Mouse (Mus musculus) neural tube, embryonic 14.5 days (tissue): ENCODE data around the gene Golga4. TPM values are rescaled to one million over a fixed set of nuclear protein-coding genes. Genes with fewer than 3 reads are reported as not detected.
A peak's percentile ranks its signal among the peaks of the same experiment; 100 is the strongest.

ENCODE experiments used
- ATAC-seq: fragments of 200-750 bp; cut with Nextera tagmentation; 2 replicates; pipeline ENCODE4 v1.8.0; 2017; ENCODE audit warnings: low read depth, mild to moderate bottlenecking, moderate TSS enrichment, moderate library complexity
- H3K27ac ChIP-seq: fragments of 300-500 bp; sonication (generic); 2 replicates; pipeline ENCODE4 v1.5.1; 2014; ENCODE audit warnings: low read depth, mild to moderate bottlenecking, control low read depth, low read length, moderate library complexity, mixed read lengths
- H3K27me3 ChIP-seq: fragments of 300-500 bp; sonication (generic); 2 replicates; pipeline ENCODE4 v1.6.1; 2014; ENCODE audit warnings: low read length; ENCODE audit not compliant: control insufficient read depth, insufficient read depth
- H3K36me3 ChIP-seq: fragments of 300-500 bp; sonication (generic); 2 replicates; pipeline ENCODE4 v1.6.1; 2014; ENCODE audit warnings: low read length, mixed read lengths; ENCODE audit not compliant: control insufficient read depth, insufficient read depth
- H3K4me1 ChIP-seq: fragments of 300-500 bp; sonication (generic); 2 replicates; pipeline ENCODE4 v1.6.1; 2014; ENCODE audit warnings: low read length; ENCODE audit not compliant: control insufficient read depth, insufficient read depth
- H3K4me2 ChIP-seq: fragments of 300-500 bp; sonication (generic); 2 replicates; pipeline ENCODE4 v1.6.1; 2014; ENCODE audit warnings: mild to moderate bottlenecking, low read depth, low read length, control low read depth
- H3K4me3 ChIP-seq: fragments of 300-500 bp; sonication (generic); 2 replicates; pipeline ENCODE4 v1.5.1; 2014; ENCODE audit warnings: low read depth, low read length, control low read depth, mixed read lengths
- H3K9ac ChIP-seq: fragments of 300-500 bp; sonication (generic); replicated peaks from 2 replicates; pipeline ENCODE4 v1.6.1; 2014; ENCODE audit warnings: low read depth, mild to moderate bottlenecking, control low read depth, low read length, mixed read lengths
- H3K9me3 ChIP-seq: fragments of 300-500 bp; sonication (generic); 2 replicates; pipeline ENCODE4 v1.6.1; 2016; ENCODE audit warnings: low read length; ENCODE audit not compliant: control insufficient read depth
- WGBS: fragments of 180-500 bp; shearing (Covaris S2); extraction: QIAGEN DNeasy Blood & Tissue Kit; methylation state at CpG from one replicate; pipeline ENCODE4 v1.1.7; 2014; 5-methylcytosine and 5-hydroxymethylcytosine counted together
- polyA plus RNA-seq: library from polyadenylated mRNA; unstranded; fragments of >200 nt; fragmentation: Nextera tagmentation; extraction: Ambion mirVana; gene quantifications from 2 replicates; pipeline ENCODE4 v1.2.1, GENCODE M21; 2014

The Golga4 gene
- polyA plus RNA-seq, 1 experiment from 2014 or later: 53.8 TPM

DNA sequence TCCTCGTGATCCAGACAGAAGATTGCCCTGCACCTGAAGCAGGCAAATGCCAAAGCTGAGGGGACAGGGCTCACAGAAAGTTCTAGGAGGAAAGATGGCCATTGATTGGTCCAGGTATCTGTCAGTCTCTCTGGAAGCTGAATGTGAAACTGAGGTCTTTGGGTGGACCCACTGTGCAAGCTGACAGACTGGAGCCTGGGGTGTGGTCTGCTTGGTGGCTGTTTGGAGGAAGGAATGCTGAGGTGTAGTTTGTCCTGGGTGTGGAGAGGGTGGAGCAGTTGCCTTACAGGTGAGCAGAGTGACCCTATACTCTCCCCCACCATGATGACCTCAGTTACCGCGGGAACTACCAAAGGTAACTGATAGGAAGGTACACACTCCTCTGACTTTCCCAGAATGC, 9.1 kb upstream of the Golga4 start:
- ATAC-seq: no peak
- H3K9me3 ChIP-seq: no peaks in the 10 kb centered on the region
- 95% methylated on average over 3 of the region's 3 CpGs for WGBS

DNA sequence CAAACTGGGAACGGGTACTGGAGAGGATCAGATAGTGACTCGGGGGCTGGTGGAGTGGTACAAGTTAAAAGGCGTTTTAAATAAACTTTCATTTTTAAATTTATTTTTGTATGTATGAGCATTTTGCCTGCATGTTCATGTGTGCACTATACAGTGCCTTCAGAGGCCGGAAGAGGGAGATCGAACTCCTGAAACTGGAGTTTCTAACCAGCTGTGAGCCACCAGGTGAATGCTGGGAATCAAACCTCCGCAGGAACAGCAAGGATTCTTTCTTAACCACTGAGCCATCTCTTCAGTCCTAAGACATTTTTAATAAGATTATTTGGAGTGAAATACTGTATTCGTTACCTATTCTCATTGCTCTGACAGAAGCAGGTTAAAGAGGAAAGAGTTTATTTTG, 8.0 kb upstream of the Golga4 start:
- no peak overlapping the region for H3K4me3 ChIP-seq
- H3K4me1 ChIP-seq: no peaks in the 10 kb centered on the region
- H3K9ac ChIP-seq: no peak overlapping the region
- WGBS: 73% methylated on average over 7 of the region's 7 CpGs
- H3K27me3 ChIP-seq: no peaks in the 10 kb centered on the region
- no peaks in the 10 kb centered on the region for H3K9me3 ChIP-seq
- no peak overlapping the region for H3K27ac ChIP-seq
- no peak for ATAC-seq
- H3K36me3 ChIP-seq: no peaks in the 10 kb centered on the region
- no peak overlapping the region for H3K4me2 ChIP-seq

More for the DNA sequence above, 9.1 kb upstream of the Golga4 start:
- Histone ChIP-seq H3K9ac (no peak overlapping the region), H3K4me1 (no peaks in the 10 kb centered on the region), H3K4me2 (no peak overlapping the region), H3K27ac (no peak overlapping the region), H3K4me3 (no peak overlapping the region), H3K36me3 (no peaks in the 10 kb centered on the region), H3K27me3 (no peaks in the 10 kb centered on the region)

DNA sequence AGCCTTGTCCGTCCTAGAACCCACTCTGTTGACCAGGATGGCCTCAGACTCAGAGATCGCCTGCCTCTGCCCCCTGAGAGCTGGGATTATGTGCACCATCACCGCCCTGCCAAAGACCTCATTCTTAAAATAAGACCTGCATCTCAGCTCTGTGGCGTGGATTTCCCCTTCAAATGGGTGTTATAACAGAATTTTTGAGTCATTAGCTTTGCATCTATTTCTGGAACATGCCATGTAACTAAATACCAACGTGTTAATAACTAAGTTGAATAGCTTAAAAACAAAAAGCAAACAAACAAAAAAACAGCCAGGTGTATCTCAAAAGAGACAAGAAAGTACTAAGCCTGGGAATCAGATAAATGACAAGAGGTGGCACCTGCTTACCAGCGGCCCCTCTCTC, 5.1 kb upstream of the Golga4 start:
- H3K27ac ChIP-seq: no peak overlapping the region
- H3K9ac ChIP-seq: no peak overlapping the region
- H3K4me1 ChIP-seq: 0 out of 2 replicates have a peak, but pooled peaks cover 2% of the 10 kb centered on the region
- H3K36me3 ChIP-seq: no peaks in the 10 kb centered on the region
- 80% methylated on average over 6 of the region's 6 CpGs for WGBS
- no peaks in the 10 kb centered on the region for H3K27me3 ChIP-seq
- H3K4me2 ChIP-seq: no peak overlapping the region
- no peak for ATAC-seq
- H3K9me3 ChIP-seq: no peaks in the 10 kb centered on the region
- no peak overlapping the region for H3K4me3 ChIP-seq

DNA sequence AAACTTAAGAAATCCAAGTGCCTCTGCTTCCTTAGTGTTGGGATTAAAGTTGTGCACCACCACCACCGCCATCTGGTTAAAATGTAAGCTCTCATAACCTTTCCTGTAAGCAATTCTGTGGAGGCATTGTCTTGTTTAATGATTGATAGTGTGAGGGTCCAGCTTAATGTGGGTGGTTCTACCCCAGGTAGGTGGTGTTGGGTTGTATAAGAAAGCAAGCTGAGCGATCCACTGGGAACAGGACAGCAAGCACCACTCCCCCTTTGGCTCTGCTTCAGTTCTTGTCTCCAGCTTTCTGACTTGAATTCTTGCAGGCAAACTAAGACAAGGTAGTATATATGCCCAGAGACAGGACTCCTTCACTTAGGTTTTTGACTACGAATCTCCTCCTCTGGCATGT, 1.4 kb upstream of the Golga4 start:
- H3K27me3 ChIP-seq: no peaks in the 10 kb centered on the region
- WGBS: 88% methylated on average over 3 of the region's 3 CpGs
- no peak overlapping the region for H3K4me2 ChIP-seq
- H3K9me3 ChIP-seq: no peaks in the 10 kb centered on the region
- no peak overlapping the region for H3K9ac ChIP-seq
- H3K27ac ChIP-seq: no peak overlapping the region
- no peaks in the 10 kb centered on the region for H3K36me3 ChIP-seq
- H3K4me1 ChIP-seq: peaks cover 10% of the 10 kb centered on the region
- no peak for ATAC-seq
- H3K4me3 ChIP-seq: no peak overlapping the region

DNA sequence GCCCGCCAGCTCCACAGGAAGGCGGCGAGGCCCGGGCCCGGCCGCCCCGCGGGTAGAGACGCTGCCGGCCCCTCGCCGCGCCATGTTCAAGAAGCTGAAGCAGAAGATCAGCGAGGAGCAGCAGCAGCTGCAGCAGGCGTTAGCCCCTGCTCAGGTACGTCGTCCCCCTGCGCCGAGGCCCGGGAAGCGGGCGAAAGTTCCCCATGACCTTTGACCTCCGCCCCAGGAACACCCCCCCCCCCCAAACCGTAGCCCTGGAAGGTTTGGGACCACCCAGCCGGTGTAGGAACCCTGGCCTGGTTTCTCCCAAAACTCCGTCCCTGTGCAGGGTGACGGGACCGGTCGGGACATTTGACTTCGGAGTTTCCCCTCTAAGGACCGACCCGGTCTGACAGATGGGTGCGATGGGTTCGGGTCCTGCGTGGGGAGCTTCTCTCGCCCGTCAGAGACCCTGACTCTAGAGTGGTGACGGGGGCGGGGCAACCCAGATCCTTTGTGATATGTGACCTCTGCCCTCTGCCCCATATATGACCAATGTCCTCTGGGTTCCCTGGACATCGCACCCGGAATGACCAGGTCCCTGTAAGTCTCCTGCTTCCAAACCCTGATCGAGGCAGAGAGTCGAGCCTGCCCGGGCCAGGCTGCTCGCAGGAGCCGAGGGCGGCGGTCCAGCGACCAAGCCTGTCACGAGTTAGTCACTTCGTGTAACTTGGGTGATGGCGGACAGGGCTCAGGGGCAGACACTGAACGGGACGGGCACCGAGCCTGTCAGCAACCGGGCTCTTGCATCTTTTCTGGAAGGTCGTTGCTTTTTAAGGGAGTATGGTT, 551 bp downstream of the Golga4 start:
- peak overlapping the region; percentile 82 for H3K9ac ChIP-seq
- no peaks in the 10 kb centered on the region for H3K36me3 ChIP-seq
- peaks cover 10% of the 10 kb centered on the region for H3K4me1 ChIP-seq
- H3K4me2 ChIP-seq: peak overlapping the region; percentile 99
- ATAC-seq: peak; percentile 69
- no peaks in the 10 kb centered on the region for H3K27me3 ChIP-seq
- peak overlapping the region; percentile 87 for H3K4me3 ChIP-seq
- under 1% methylated on average over 41 of the region's 57 CpGs for WGBS
- peak overlapping the region; percentile 69 for H3K27ac ChIP-seq
- no peaks in the 10 kb centered on the region for H3K9me3 ChIP-seq

DNA sequence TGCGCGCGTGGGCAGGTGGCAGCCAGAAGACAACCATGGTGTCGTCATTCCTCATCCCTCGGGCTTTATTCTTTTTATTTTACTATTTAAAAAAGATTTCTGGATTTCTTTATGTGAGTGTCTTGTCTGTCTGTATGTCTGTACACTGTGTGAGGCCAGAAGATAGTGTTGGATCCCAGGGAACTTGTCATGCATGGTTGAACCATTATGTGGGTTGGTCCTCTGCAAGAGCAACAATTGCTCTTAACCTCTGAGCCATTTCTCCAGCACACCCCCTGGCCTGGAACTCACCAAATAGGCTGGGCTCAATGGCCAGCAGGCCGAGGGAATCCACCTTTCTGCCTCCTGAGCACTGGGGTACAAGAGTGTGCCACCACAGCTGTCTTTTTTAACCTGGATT, 1.5 kb downstream of the Golga4 start:
- no peak for ATAC-seq
- Histone ChIP-seq H3K4me1 (peaks cover 10% of the 10 kb centered on the region), H3K4me3 (peak overlapping the region; percentile 87; the same call in 1 of the 2 replicates), H3K27me3 (no peaks in the 10 kb centered on the region), H3K4me2 (peak overlapping the region; percentile 99), H3K9ac (peak overlapping the region; percentile 12; the same call in 1 of the 2 replicates), H3K27ac (no peak overlapping the region), H3K36me3 (no peaks in the 10 kb centered on the region), H3K9me3 (no peaks in the 10 kb centered on the region)
- WGBS: 77% methylated on average over 6 of the region's 6 CpGs

DNA sequence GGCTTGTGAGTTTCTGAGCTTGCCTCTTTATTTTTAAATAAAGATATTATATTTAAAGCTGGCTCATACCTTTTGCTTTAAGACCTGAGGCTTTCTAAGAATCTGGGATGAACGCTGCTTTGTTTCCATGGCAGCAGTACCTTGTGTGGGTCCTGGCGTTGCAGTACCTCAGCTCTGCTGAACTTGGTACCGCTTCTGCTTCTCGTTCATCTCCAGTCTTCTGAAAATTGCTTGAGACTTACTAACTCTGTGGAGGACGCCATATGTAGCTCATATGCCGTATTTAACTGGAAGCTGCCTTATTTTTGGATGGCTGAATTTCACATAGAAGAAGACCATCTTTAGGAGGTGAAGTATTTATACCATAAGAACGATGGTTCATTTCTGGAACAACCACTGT, 2.5 kb downstream of the Golga4 start:
- Histone ChIP-seq H3K36me3 (no peaks in the 10 kb centered on the region), H3K9ac (no peak overlapping the region), H3K4me1 (peaks cover 10% of the 10 kb centered on the region), H3K27ac (no peak overlapping the region), H3K4me2 (no peak overlapping the region), H3K9me3 (no peaks in the 10 kb centered on the region), H3K4me3 (no peak overlapping the region), H3K27me3 (no peaks in the 10 kb centered on the region)
- ATAC-seq: no peak
- WGBS: 90% methylated on average over 7 of the region's 7 CpGs

DNA sequence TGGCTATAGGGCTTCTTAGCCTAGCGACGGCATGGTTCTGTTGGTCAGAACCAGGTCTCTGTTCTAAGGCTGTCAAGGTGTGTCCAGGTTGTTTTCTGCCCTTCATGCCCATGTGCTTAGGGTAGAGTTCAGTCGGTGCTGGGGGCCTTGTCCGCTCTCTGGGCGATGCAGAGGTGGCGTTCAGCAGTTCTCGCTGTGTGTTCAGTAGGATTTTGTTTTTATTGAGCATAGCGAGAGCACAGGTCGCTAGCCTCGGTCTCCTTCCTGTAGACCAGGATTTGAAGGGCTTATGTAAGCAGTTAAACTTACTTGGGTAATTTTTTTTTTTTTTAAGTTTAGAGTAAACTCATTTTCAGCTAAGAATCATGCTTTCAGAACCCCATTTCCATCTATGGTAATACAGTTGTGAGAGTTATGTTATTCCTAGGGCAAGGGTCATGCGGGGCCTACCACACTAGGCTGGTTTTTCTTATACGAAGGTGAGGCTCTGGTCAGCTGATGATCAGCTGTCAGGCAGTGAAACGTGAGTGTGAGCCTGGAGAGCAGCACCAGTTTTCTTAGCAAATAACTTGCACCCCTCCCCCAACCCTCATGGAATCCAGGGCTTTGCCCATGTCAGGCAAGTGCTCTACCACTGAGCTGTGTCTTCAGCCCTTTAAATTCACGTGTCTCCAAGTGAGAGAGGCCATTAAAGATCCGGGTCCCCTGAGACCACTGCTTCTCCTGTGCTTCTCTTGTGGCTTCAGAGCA, 5.0 kb downstream of the Golga4 start:
- H3K4me1 ChIP-seq: peaks cover 8% of the 10 kb centered on the region
- H3K27ac ChIP-seq: no peak overlapping the region
- H3K36me3 ChIP-seq: peaks cover 12% of the 10 kb centered on the region
- WGBS: 80% methylated on average over 15 of the region's 15 CpGs
- H3K9me3 ChIP-seq: no peaks in the 10 kb centered on the region
- no peaks in the 10 kb centered on the region for H3K27me3 ChIP-seq
- H3K9ac ChIP-seq: no peak overlapping the region
- H3K4me2 ChIP-seq: no peak overlapping the region
- no peak overlapping the region for H3K4me3 ChIP-seq
- no peak for ATAC-seq

DNA sequence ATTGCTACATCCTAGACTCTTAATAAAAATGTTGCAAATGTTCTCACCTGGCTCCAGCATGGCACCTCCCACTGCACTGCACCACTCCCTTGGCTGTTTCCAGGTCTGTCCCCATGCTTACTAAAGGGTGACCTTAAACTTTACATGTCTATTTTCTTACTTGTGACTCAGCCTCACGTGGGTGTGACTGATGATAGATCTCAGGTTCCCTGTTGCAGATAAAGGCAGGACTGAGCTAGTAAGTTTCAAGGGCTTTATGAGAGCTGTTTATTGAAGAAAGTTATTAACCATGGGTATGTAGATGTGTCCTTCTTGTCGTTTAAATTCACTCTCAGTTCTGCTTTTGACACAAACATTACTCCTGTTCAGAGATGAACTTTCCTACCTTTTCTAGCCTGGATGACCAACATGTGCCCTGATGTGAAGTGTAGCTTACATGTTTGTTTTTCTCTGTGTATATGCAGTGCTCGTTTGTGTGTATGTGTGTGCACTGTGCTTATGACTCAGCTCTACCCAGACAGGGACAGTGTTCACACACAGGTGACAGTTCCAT, 6.7 kb downstream of the Golga4 start:
- H3K9me3 ChIP-seq: no peaks in the 10 kb centered on the region
- no peak overlapping the region for H3K9ac ChIP-seq
- peaks cover 2% of the 10 kb centered on the region for H3K4me1 ChIP-seq
- no peak overlapping the region for H3K4me3 ChIP-seq
- H3K27me3 ChIP-seq: no peaks in the 10 kb centered on the region
- H3K36me3 ChIP-seq: peaks cover 12% of the 10 kb centered on the region
- WGBS: 94% methylated on average over 3 of the region's 3 CpGs
- ATAC-seq: no peak
- no peak overlapping the region for H3K27ac ChIP-seq
- no peak overlapping the region for H3K4me2 ChIP-seq
